Mouse (Mus musculus) kidney, adult 11 months (tissue): Measurements from ENCODE around the gene Slc44a1.

Experiments used
- DNase-seq: peaks from one replicate; pipeline ENCODE4 v3.0.0; 2022

The Slc44a1 gene

GRCm38 (mm10) chr4:53539929-53540328, 99.7 kb downstream of the Slc44a1 start:
- DNase-seq, result no peak

GRCm38 (mm10) chr4:53543421-53543820, 103.2 kb downstream of the Slc44a1 start:
- DNase-seq, result peak; percentile 47

- DNase-seq, result no peak
These were observed 104.7 kb downstream of the Slc44a1 start for GRCm38 (mm10) chr4:53544889-53545288.

- DNase-seq, result no peak
These were observed 107.2 kb downstream of the Slc44a1 start for GRCm38 (mm10) chr4:53547381-53547780.

GRCm38 (mm10) chr4:53549375-53549774, 109.2 kb downstream of the Slc44a1 start:
- DNase-seq, result no peak

GRCm38 (mm10) chr4:53564618-53565017, 124.4 kb downstream of the Slc44a1 start:
- DNase-seq, result no peak

GRCm38 (mm10) chr4:53567065-53567464, 126.9 kb downstream of the Slc44a1 start:
- no peak for DNase-seq

- DNase-seq, result no peak
These were observed 135.3 kb downstream of the Slc44a1 start for GRCm38 (mm10) chr4:53575558-53575957.

- DNase-seq, result no peak
These were observed 147.5 kb downstream of the Slc44a1 start for GRCm38 (mm10) chr4:53587676-53588075.

- DNase-seq, result no peak
These were observed 148.7 kb downstream of the Slc44a1 start for GRCm38 (mm10) chr4:53588936-53589335.

GRCm38 (mm10) chr4:53589466-53589865, 149.3 kb downstream of the Slc44a1 start:
- no peak for DNase-seq

- no peak for DNase-seq
These were observed 149.9 kb downstream of the Slc44a1 start for GRCm38 (mm10) chr4:53590163-53590562.

GRCm38 (mm10) chr4:53590691-53591447, 150.7 kb downstream of the Slc44a1 start:
- DNase-seq, result no peak

- no peak for DNase-seq
These were observed 151.3 kb downstream of the Slc44a1 start for GRCm38 (mm10) chr4:53591536-53591935.

- no peak for DNase-seq
These were observed 151.7 kb downstream of the Slc44a1 start for GRCm38 (mm10) chr4:53591941-53592340.

GRCm38 (mm10) chr4:53592386-53592785, 152.2 kb downstream of the Slc44a1 start:
- DNase-seq, result peak; percentile 74

- DNase-seq, result peak; percentile 56
These were observed 154.0 kb downstream of the Slc44a1 start for GRCm38 (mm10) chr4:53594204-53594603.

GRCm38 (mm10) chr4:53595246-53596062, 155.2 kb downstream of the Slc44a1 start:
- no peak for DNase-seq

- DNase-seq, result no peak
These were observed 156.1 kb downstream of the Slc44a1 start for GRCm38 (mm10) chr4:53596063-53596895.

- DNase-seq, result no peak
These were observed 160.2 kb downstream of the Slc44a1 start for GRCm38 (mm10) chr4:53600462-53600861.

GRCm38 (mm10) chr4:53614576-53615225, 174.5 kb downstream of the Slc44a1 start:
- no peak for DNase-seq

GRCm38 (mm10) chr4:53617968-53618367, 177.8 kb downstream of the Slc44a1 start:
- no peak for DNase-seq

GRCm38 (mm10) chr4:53620104-53620503, 179.9 kb downstream of the Slc44a1 start:
- no peak for DNase-seq
